Comparison of ENCODE assay signal across 9 mouse cellular contexts in the genomic region with DNA sequence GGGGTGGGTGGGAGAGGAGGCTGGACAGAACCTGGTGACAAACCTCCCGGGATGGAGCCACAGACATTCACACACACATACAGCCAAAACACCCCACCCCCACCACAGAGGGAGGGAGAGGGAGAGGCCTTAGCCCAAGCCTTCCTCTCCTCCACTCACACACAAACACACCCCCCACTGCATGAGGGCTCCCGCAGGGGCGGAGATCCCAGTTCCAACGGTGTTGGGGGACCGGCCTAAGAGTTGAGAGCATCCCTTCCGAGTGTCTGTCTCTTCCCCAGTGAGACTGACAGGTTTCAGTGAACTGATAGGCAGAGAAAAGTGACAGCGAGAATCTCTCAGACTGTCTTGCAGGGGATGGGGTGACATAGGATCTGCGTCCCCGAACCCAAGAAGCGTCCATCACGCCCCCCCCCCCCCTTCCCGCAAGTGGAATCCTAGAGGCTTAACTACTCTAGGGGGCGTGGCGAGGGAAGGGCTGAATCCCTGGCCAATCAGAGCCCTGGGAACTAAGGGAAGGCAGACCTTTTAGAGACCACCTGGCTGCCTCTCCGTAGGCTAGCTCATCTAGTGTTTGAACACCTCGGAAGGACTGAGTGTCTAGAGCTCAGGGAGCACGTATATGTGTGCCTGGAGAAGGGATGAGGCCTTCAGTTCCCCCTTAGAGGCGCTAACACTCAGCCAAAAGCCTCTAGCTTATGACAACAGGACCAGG. TPM values are rescaled to one million over a fixed set of nuclear protein-coding genes. Genes with fewer than 3 reads are reported as not detected.
DNase-seq lines count a peak whose midpoint lies in the region; ATAC-seq and TF ChIP-seq lines count a peak whose summit lies in the region.
"Had no signal": no experiment of that assay in that cellular context is flagged by ENCODE, and none has a peak within 500 bp of the region (broad histone marks: within the 10 kb centered on the region; RNA-seq: fewer than 3 reads in every experiment).

No protein-coding gene starts in this region.

- H3K4me1 ChIP-seq in embryonic facial prominence, embryonic 15.5 days, result peaks cover 41% of the 10 kb centered on the region
- H3K4me1 ChIP-seq in heart, embryonic 11.5 days (ENCODE audit: control insufficient read depth, insufficient read depth, low read length), result peaks cover 28% of the 10 kb centered on the region
- H3K4me1 ChIP-seq in kidney, embryonic 15.5 days, result peaks cover 48% of the 10 kb centered on the region
- H3K4me1 ChIP-seq in midbrain, embryonic 15.5 days, result peaks cover 44% of the 10 kb centered on the region
- H3K4me1 ChIP-seq in testis, adult 2 months (ENCODE audit: control insufficient read depth, insufficient read depth, low read length), result peaks cover 39% of the 10 kb centered on the region

- peak overlapping the region; percentile 35 for H3K9ac ChIP-seq in embryonic facial prominence, embryonic 15.5 days
- H3K9ac ChIP-seq in heart, embryonic 11.5 days (ENCODE audit: low read depth, low read length), result peak overlapping the region; percentile 66
- H3K9ac ChIP-seq in kidney, embryonic 15.5 days, result peak overlapping the region; percentile 41
- peak overlapping the region; percentile 31 for H3K9ac ChIP-seq in midbrain, embryonic 15.5 days

- H3K27ac ChIP-seq in embryonic facial prominence, embryonic 15.5 days (replicated peaks), result peak overlapping the region; percentile 87
- peak overlapping the region; percentile 60 for H3K27ac ChIP-seq in heart, embryonic 11.5 days (ENCODE audit: low read depth, low read length)
- H3K27ac ChIP-seq in kidney, embryonic 15.5 days, result peak overlapping the region; percentile 74
- H3K27ac ChIP-seq in midbrain, embryonic 15.5 days, result peak overlapping the region; percentile 68
- peak overlapping the region; percentile 72; the same call in 1 of the 2 replicates for H3K27ac ChIP-seq in testis, adult 2 months (ENCODE audit: control insufficient read depth, insufficient read depth, low read depth, low read length)

- no peaks in the 10 kb centered on the region for H3K36me3 ChIP-seq in embryonic facial prominence, embryonic 15.5 days
- H3K36me3 ChIP-seq in heart, embryonic 11.5 days (ENCODE audit: control insufficient read depth, insufficient read depth, low read length), result no peaks in the 10 kb centered on the region
- H3K36me3 ChIP-seq in kidney, embryonic 15.5 days, result no peaks in the 10 kb centered on the region
- H3K36me3 ChIP-seq in midbrain, embryonic 15.5 days (replicated peaks), result no peaks in the 10 kb centered on the region
- no peaks in the 10 kb centered on the region for H3K36me3 ChIP-seq in testis, adult 2 months (ENCODE audit: control insufficient read depth, insufficient read depth, low read length)

- H3K4me3 ChIP-seq in embryonic facial prominence, embryonic 15.5 days (replicated peaks), result peak overlapping the region; percentile 77
- peak overlapping the region; percentile 71 for H3K4me3 ChIP-seq in heart, embryonic 11.5 days (ENCODE audit: low read depth, low read length)
- H3K4me3 ChIP-seq in kidney, embryonic 15.5 days (replicated peaks), result peak overlapping the region; percentile 76
- peak overlapping the region; percentile 55 for H3K4me3 ChIP-seq in midbrain, embryonic 15.5 days
- peak overlapping the region; percentile 86 for H3K4me3 ChIP-seq in testis, adult 2 months (ENCODE audit: control insufficient read depth, low read depth, low read length)

- DNase-seq in adrenal gland, adult 8-10 months, result peak; percentile 76
- peak; percentile 57 for DNase-seq in liver

- TF ChIP-seq POLR2A in testis, adult 2 months (IDR thresholded peaks at IDR 0.05; ENCODE audit: control insufficient read depth, low read depth, low read length), result no peak

- TF ChIP-seq CTCF in testis, adult 2 months (IDR thresholded peaks at IDR 0.05; ENCODE audit: control insufficient read depth, insufficient read depth, insufficient replicate concordance, low read depth, low read length), result no peak

- 3% methylated on average over 18 of the region's 18 CpGs for WGBS in embryonic facial prominence, embryonic 15.5 days
- WGBS in heart, embryonic 11.5 days (ENCODE audit: insufficient replicate concordance), result 2% methylated on average over 18 of the region's 18 CpGs
- 3% methylated on average over 18 of the region's 18 CpGs for WGBS in kidney, embryonic 15.5 days
- 1% methylated on average over 18 of the region's 18 CpGs for WGBS in midbrain, embryonic 15.5 days

- peak; percentile 25 for ATAC-seq in CD4-positive, CD25-positive, alpha-beta regulatory T cell, adult 4 months
- peak; percentile 64 for ATAC-seq in embryonic facial prominence, embryonic 15.5 days (ENCODE audit: insufficient number of reproducible peaks, low FRiP score, low TSS enrichment, low read depth)
- peak; percentile 55 for ATAC-seq in heart, embryonic 11.5 days (replicated peaks; ENCODE audit: insufficient number of reproducible peaks, low FRiP score, low TSS enrichment)
- ATAC-seq in kidney, embryonic 15.5 days (replicated peaks; ENCODE audit: low FRiP score), result peak; percentile 58
- ATAC-seq in midbrain, embryonic 15.5 days (replicated peaks), result peak; percentile 58

- H3K27me3 ChIP-seq in embryonic facial prominence, embryonic 15.5 days, result peaks cover 46% of the 10 kb centered on the region
- H3K27me3 ChIP-seq in heart, embryonic 11.5 days (ENCODE audit: control insufficient read depth, insufficient read depth, low read length), result peaks cover 42% of the 10 kb centered on the region
- H3K27me3 ChIP-seq in kidney, embryonic 15.5 days, result peaks cover 58% of the 10 kb centered on the region
- H3K27me3 ChIP-seq in midbrain, embryonic 15.5 days (replicated peaks), result peaks cover 56% of the 10 kb centered on the region
- no peaks in the 10 kb centered on the region; the same call in 1 of the 2 replicates for H3K27me3 ChIP-seq in testis, adult 2 months (ENCODE audit: control insufficient read depth, insufficient read depth, low read length)

- H3K9me3 ChIP-seq in embryonic facial prominence, embryonic 15.5 days (replicated peaks), result no peaks in the 10 kb centered on the region
- no peaks in the 10 kb centered on the region for H3K9me3 ChIP-seq in heart, embryonic 11.5 days (replicated peaks; ENCODE audit: control insufficient read depth, low read length)
- H3K9me3 ChIP-seq in kidney, embryonic 15.5 days (replicated peaks), result no peaks in the 10 kb centered on the region
- H3K9me3 ChIP-seq in midbrain, embryonic 15.5 days, result no peaks in the 10 kb centered on the region

- H3K4me2 ChIP-seq in embryonic facial prominence, embryonic 15.5 days (replicated peaks), result peak overlapping the region; percentile 97
- H3K4me2 ChIP-seq in heart, embryonic 11.5 days, result peak overlapping the region; percentile 98
- H3K4me2 ChIP-seq in kidney, embryonic 15.5 days, result peak overlapping the region; percentile 93
- H3K4me2 ChIP-seq in midbrain, embryonic 15.5 days, result peak overlapping the region; percentile 78

RNA-seq across cellular contexts. Expression of gene Fosb, which starts 2.0 kb away (rescaled TPM):
- 1 to 10 TPM in 1 of 2 experiments, under 1 TPM in 1; 0.35 to 2.7 TPM for polyA plus RNA-seq in CD4-positive, CD25-positive, alpha-beta regulatory T cell, adult 4 months (2017; shearing (Covaris generic))
- 1 to 10 TPM; 1.6 to 9.4 (median 5.6) TPM for total RNA-seq in adrenal gland, adult 8-10 months (2022)
- polyA plus RNA-seq in embryonic facial prominence, embryonic 15.5 days (2015; fragmentation: Nextera tagmentation; extraction: Ambion mirVana), result 0.21 and 0.69 TPM in 2 replicates
- polyA plus RNA-seq in heart, embryonic 11.5 days (2014; fragmentation: Nextera tagmentation; extraction: Ambion mirVana), result 0.11 and 0.17 TPM in 2 replicates
- 0.09 and 0.26 TPM in 2 replicates for polyA plus RNA-seq in kidney, embryonic 15.5 days (2015; fragmentation: Nextera tagmentation; extraction: Ambion mirVana)
- 0.08 TPM in 1 of 2 replicates, not detected in the other for polyA plus RNA-seq in midbrain, embryonic 15.5 days (2015; fragmentation: Nextera tagmentation; extraction: Ambion mirVana)
- polyA plus RNA-seq in testis, adult 2 months (2012; rRNA removed), result 3.9 and 4.1 TPM in 2 replicates

RNA-seq across cellular contexts. Expression of gene Rtn2, which starts 25.5 kb away (rescaled TPM):
- not detected for polyA plus RNA-seq in CD4-positive, CD25-positive, alpha-beta regulatory T cell, adult 4 months (2017; shearing (Covaris generic))
- total RNA-seq in adrenal gland, adult 8-10 months (2022), result 10 to 100 TPM in 1 of 4 experiments, 1 to 10 TPM in 3; 3.8 to 15.0 (median 6.8) TPM
- polyA plus RNA-seq in embryonic facial prominence, embryonic 15.5 days (2015; fragmentation: Nextera tagmentation; extraction: Ambion mirVana), result 39.2 and 41.9 TPM in 2 replicates
- 25.3 and 31.2 TPM in 2 replicates for polyA plus RNA-seq in heart, embryonic 11.5 days (2014; fragmentation: Nextera tagmentation; extraction: Ambion mirVana)
- 8.3 and 9.2 TPM in 2 replicates for polyA plus RNA-seq in kidney, embryonic 15.5 days (2015; fragmentation: Nextera tagmentation; extraction: Ambion mirVana)
- 112 and 121 TPM in 2 replicates for polyA plus RNA-seq in midbrain, embryonic 15.5 days (2015; fragmentation: Nextera tagmentation; extraction: Ambion mirVana)
- 15.6 and 17.4 TPM in 2 replicates for polyA plus RNA-seq in testis, adult 2 months (2012; rRNA removed)

RNA-seq across cellular contexts. Expression of gene Ppm1n, which starts 28.0 kb away (rescaled TPM):
- polyA plus RNA-seq in CD4-positive, CD25-positive, alpha-beta regulatory T cell, adult 4 months (2017; shearing (Covaris generic)), result 1 to 10 TPM; 1.7 to 2.1 TPM
- total RNA-seq in adrenal gland, adult 8-10 months (2022), result not detected
- 0.14 and 0.41 TPM in 2 replicates for polyA plus RNA-seq in embryonic facial prominence, embryonic 15.5 days (2015; fragmentation: Nextera tagmentation; extraction: Ambion mirVana)
- 0.34 TPM in 1 of 2 replicates, not detected in the other for polyA plus RNA-seq in heart, embryonic 11.5 days (2014; fragmentation: Nextera tagmentation; extraction: Ambion mirVana)
- polyA plus RNA-seq in kidney, embryonic 15.5 days (2015; fragmentation: Nextera tagmentation; extraction: Ambion mirVana), result 0.13 TPM in 1 of 2 replicates, not detected in the other
- polyA plus RNA-seq in midbrain, embryonic 15.5 days (2015; fragmentation: Nextera tagmentation; extraction: Ambion mirVana), result 1.1 and 1.7 TPM in 2 replicates
- polyA plus RNA-seq in testis, adult 2 months (2012; rRNA removed), result 0.20 and 0.30 TPM in 2 replicates
- total RNA-seq: heart, postnatal 36 days had no signal

RNA-seq across cellular contexts. Expression of gene Vasp, which starts 36.3 kb away (rescaled TPM):
- polyA plus RNA-seq in CD4-positive, CD25-positive, alpha-beta regulatory T cell, adult 4 months (2017; shearing (Covaris generic)), result 100 to 1,000 TPM in 1 of 2 experiments, 10 to 100 TPM in 1; 52.3 to 109 TPM
- total RNA-seq in adrenal gland, adult 8-10 months (2022), result 10 to 100 TPM; 44.8 to 70.6 (median 59.1) TPM
- polyA plus RNA-seq in embryonic facial prominence, embryonic 15.5 days (2015; fragmentation: Nextera tagmentation; extraction: Ambion mirVana), result 85.2 TPM in 2 replicates
- polyA plus RNA-seq in heart, embryonic 11.5 days (2014; fragmentation: Nextera tagmentation; extraction: Ambion mirVana), result 61.9 and 102 TPM in 2 replicates
- polyA plus RNA-seq in kidney, embryonic 15.5 days (2015; fragmentation: Nextera tagmentation; extraction: Ambion mirVana), result 87.4 and 89.8 TPM in 2 replicates
- 35.9 and 37.4 TPM in 2 replicates for polyA plus RNA-seq in midbrain, embryonic 15.5 days (2015; fragmentation: Nextera tagmentation; extraction: Ambion mirVana)
- 42.4 and 44.7 TPM in 2 replicates for polyA plus RNA-seq in testis, adult 2 months (2012; rRNA removed)

RNA-seq across cellular contexts. Expression of gene Ercc1, which starts 36.7 kb away (rescaled TPM):
- 10 to 100 TPM; 71.2 to 78.1 TPM for polyA plus RNA-seq in CD4-positive, CD25-positive, alpha-beta regulatory T cell, adult 4 months (2017; shearing (Covaris generic))
- total RNA-seq in adrenal gland, adult 8-10 months (2022), result 10 to 100 TPM; 32.4 to 56.3 (median 41.6) TPM
- 83.0 and 85.5 TPM in 2 replicates for polyA plus RNA-seq in embryonic facial prominence, embryonic 15.5 days (2015; fragmentation: Nextera tagmentation; extraction: Ambion mirVana)
- 72.5 and 74.5 TPM in 2 replicates for polyA plus RNA-seq in heart, embryonic 11.5 days (2014; fragmentation: Nextera tagmentation; extraction: Ambion mirVana)
- 85.7 and 87.2 TPM in 2 replicates for polyA plus RNA-seq in kidney, embryonic 15.5 days (2015; fragmentation: Nextera tagmentation; extraction: Ambion mirVana)
- 80.2 and 83.3 TPM in 2 replicates for polyA plus RNA-seq in midbrain, embryonic 15.5 days (2015; fragmentation: Nextera tagmentation; extraction: Ambion mirVana)
- polyA plus RNA-seq in testis, adult 2 months (2012; rRNA removed), result 50.1 and 66.6 TPM in 2 replicates

Comparison
In these comparisons a context has a peak if more than half of its experiments do, and no peak if none do; other contexts are left out.
1. Peak in every context shown above with its lines: DNase-seq, ATAC-seq, H3K4me3 ChIP-seq and H3K27ac ChIP-seq.